Mouse (Mus musculus) lung, postnatal 0 days (tissue): ENCODE data around the gene Mepe.

ENCODE experiments used
- CTCF ChIP-seq: IDR thresholded peaks from 2 replicates; pipeline ENCODE4 v1.5.1; 2016; ENCODE audit warnings: antibody characterized with exemption, mild to moderate bottlenecking
- EP300 ChIP-seq: IDR thresholded peaks from 2 replicates; pipeline ENCODE4 v1.6.1; 2016; ENCODE audit warnings: antibody characterized with exemption, mild to moderate bottlenecking, control low read depth

- TF ChIP-seq CTCF (no peak), EP300 (no peak)
Measured at GRCm38 (mm10) chr5:104385521-104385920, 60.4 kb downstream of the Mepe start.
